8 mouse cellular contexts compared by ENCODE assay signal in genomic region chr4:141536291-141537225, GRCm38 (mm10). TPM values are rescaled to one million over a fixed set of nuclear protein-coding genes. Genes with fewer than 3 reads are reported as not detected.
DNase-seq lines count a peak whose midpoint lies in the region; ATAC-seq and TF ChIP-seq lines count a peak whose summit lies in the region.

No protein-coding gene starts in this region.

- no peaks in the 10 kb centered on the region for H3K9me3 ChIP-seq in forebrain, embryonic 10.5 days
- H3K9me3 ChIP-seq in heart, embryonic 16.5 days (replicated peaks; ENCODE audit: control insufficient read depth, low read length), result no peaks in the 10 kb centered on the region
- no peaks in the 10 kb centered on the region for H3K9me3 ChIP-seq in liver, postnatal 0 days (ENCODE audit: low read length)
- H3K9me3 ChIP-seq in neural tube, embryonic 15.5 days (replicated peaks), result no peaks in the 10 kb centered on the region

- H3K4me1 ChIP-seq in forebrain, embryonic 10.5 days, result peaks cover 63% of the 10 kb centered on the region
- peaks cover 33% of the 10 kb centered on the region for H3K4me1 ChIP-seq in heart, embryonic 16.5 days (ENCODE audit: control insufficient read depth, insufficient read depth, low read length)
- H3K4me1 ChIP-seq in liver, postnatal 0 days (ENCODE audit: insufficient read depth), result peaks cover 29% of the 10 kb centered on the region
- peaks cover 41% of the 10 kb centered on the region for H3K4me1 ChIP-seq in neural tube, embryonic 15.5 days
- H3K4me1 ChIP-seq in thymus, adult 2 months (replicated peaks; ENCODE audit: control insufficient read depth, insufficient read depth, low read length), result peaks cover 11% of the 10 kb centered on the region

- peak overlapping the region; percentile 96 for H3K27ac ChIP-seq in forebrain, embryonic 10.5 days
- H3K27ac ChIP-seq in heart, embryonic 16.5 days (ENCODE audit: low read length), result peak overlapping the region; percentile 99
- peak overlapping the region; percentile 98 for H3K27ac ChIP-seq in liver, postnatal 0 days (ENCODE audit: low read depth)
- H3K27ac ChIP-seq in neural tube, embryonic 15.5 days (replicated peaks), result peak overlapping the region; percentile 97
- no peak overlapping the region for H3K27ac ChIP-seq in thymus, adult 2 months (ENCODE audit: control insufficient read depth, insufficient read depth, low read length)

- DNase-seq in ES-CJ7 (ENCODE audit: low read depth, low spot score), result peak; percentile 77
- DNase-seq in c-Kit-positive CD71-positive TER-119-negative erythroid progenitor cells, embryonic 14.5 days (ENCODE audit: low read depth), result peak; percentile 40
- DNase-seq in forebrain, embryonic 10.5 days (ENCODE audit: extremely low spot score, low spot score), result peak; percentile 84
- DNase-seq in kidney, postnatal 4 days, result peak; percentile 77 to 84
- peak; percentile 76 for DNase-seq in liver, postnatal 0 days
- peak; percentile 48 for DNase-seq in thymus, adult 2 months

- TF ChIP-seq CTCF in liver, postnatal 0 days (IDR thresholded peaks at IDR 0.05; ENCODE audit: low read depth), result no peak
- TF ChIP-seq CTCF in thymus, adult 2 months (IDR thresholded peaks at IDR 0.05; ENCODE audit: borderline replicate concordance, control insufficient read depth, extremely low read depth, insufficient read depth, low read length, poor library complexity), result no peak

- TF ChIP-seq EP300 in liver, postnatal 0 days (IDR thresholded peaks at IDR 0.05; ENCODE audit: low read depth), result no peak

- ATAC-seq in heart, embryonic 16.5 days (replicated peaks; ENCODE audit: extremely low read depth, insufficient read depth, low FRiP score), result no peak
- peak; percentile 9 for ATAC-seq in liver, postnatal 0 days
- peak; percentile 58 for ATAC-seq in neural tube, embryonic 15.5 days (ENCODE audit: low FRiP score)

- TF ChIP-seq POLR2A in thymus, adult 2 months (IDR thresholded peaks at IDR 0.05; ENCODE audit: control insufficient read depth, extremely low read depth, insufficient read depth, low read length, poor library complexity), result no peak

- under 1% methylated on average over 61 of the region's 61 CpGs for WGBS in forebrain, embryonic 10.5 days
- WGBS in heart, embryonic 16.5 days, result under 1% methylated on average over 61 of the region's 61 CpGs
- WGBS in liver, postnatal 0 days (ENCODE audit: insufficient replicate concordance), result under 1% methylated on average over 61 of the region's 61 CpGs
- WGBS in neural tube, embryonic 15.5 days, result under 1% methylated on average over 61 of the region's 61 CpGs
- under 1% methylated on average over 61 of the region's 61 CpGs for WGBS in thymus, adult 2 months

- H3K4me2 ChIP-seq in heart, embryonic 16.5 days (ENCODE audit: low read depth, low read length), result peak overlapping the region; percentile 84
- peak overlapping the region; percentile 94 for H3K4me2 ChIP-seq in liver, postnatal 0 days (ENCODE audit: low read depth, low read length)
- peak overlapping the region; percentile 76 for H3K4me2 ChIP-seq in neural tube, embryonic 15.5 days

- no peaks in the 10 kb centered on the region for H3K36me3 ChIP-seq in forebrain, embryonic 10.5 days (replicated peaks)
- H3K36me3 ChIP-seq in heart, embryonic 16.5 days (ENCODE audit: control insufficient read depth, insufficient read depth), result no peaks in the 10 kb centered on the region
- H3K36me3 ChIP-seq in liver, postnatal 0 days (replicated peaks; ENCODE audit: insufficient read depth, low read length), result no peaks in the 10 kb centered on the region
- no peaks in the 10 kb centered on the region for H3K36me3 ChIP-seq in neural tube, embryonic 15.5 days
- no peaks in the 10 kb centered on the region for H3K36me3 ChIP-seq in thymus, adult 2 months (ENCODE audit: control insufficient read depth, insufficient read depth, low read length)

- peak overlapping the region; percentile 99 for H3K4me3 ChIP-seq in forebrain, embryonic 10.5 days
- H3K4me3 ChIP-seq in heart, embryonic 16.5 days (ENCODE audit: low read length), result peak overlapping the region; percentile 97
- peak overlapping the region; percentile 79 for H3K4me3 ChIP-seq in liver, postnatal 0 days (ENCODE audit: low read depth, low read length)
- peak overlapping the region; percentile 89 for H3K4me3 ChIP-seq in neural tube, embryonic 15.5 days (replicated peaks)
- peak overlapping the region; percentile 62 for H3K4me3 ChIP-seq in thymus, adult 2 months (ENCODE audit: control insufficient read depth, insufficient read depth, low read length)

- no peaks in the 10 kb centered on the region for H3K27me3 ChIP-seq in forebrain, embryonic 10.5 days (ENCODE audit: poor library complexity, severe bottlenecking)
- no peaks in the 10 kb centered on the region for H3K27me3 ChIP-seq in heart, embryonic 16.5 days (ENCODE audit: control insufficient read depth, insufficient read depth, low read length)
- no peaks in the 10 kb centered on the region for H3K27me3 ChIP-seq in liver, postnatal 0 days (ENCODE audit: insufficient read depth, low read length)
- no peaks in the 10 kb centered on the region for H3K27me3 ChIP-seq in neural tube, embryonic 15.5 days (replicated peaks)
- no peaks in the 10 kb centered on the region for H3K27me3 ChIP-seq in thymus, adult 2 months (ENCODE audit: control insufficient read depth, insufficient read depth, low read length)

- H3K9ac ChIP-seq in heart, embryonic 16.5 days (ENCODE audit: low read length), result peak overlapping the region; percentile 95
- peak overlapping the region; percentile 87 for H3K9ac ChIP-seq in liver, postnatal 0 days (replicated peaks)
- H3K9ac ChIP-seq in neural tube, embryonic 15.5 days (replicated peaks), result peak overlapping the region; percentile 93

RNA-seq across cellular contexts. Expression of gene Spen, which starts 1.8 kb away (rescaled TPM):
- polyA plus RNA-seq in forebrain, embryonic 10.5 days (2016; fragmentation: Nextera tagmentation; extraction: Ambion mirVana), result 10.7 and 12.0 TPM in 2 replicates
- polyA plus RNA-seq in heart, embryonic 16.5 days (2015; fragmentation: Nextera tagmentation; extraction: Ambion mirVana), result 5.2 and 7.1 TPM in 2 replicates
- polyA plus RNA-seq in liver, postnatal 0 days (2015; fragmentation: Nextera tagmentation; extraction: Ambion mirVana), result 2.3 and 3.0 TPM in 2 replicates
- 13.4 and 13.7 TPM in 2 replicates for polyA plus RNA-seq in neural tube, embryonic 15.5 days (2015; fragmentation: Nextera tagmentation; extraction: Ambion mirVana)
- polyA plus RNA-seq in thymus, adult 2 months (2012; rRNA removed), result 63.4 and 84.1 TPM in 2 replicates
